9 mouse cellular contexts compared by ENCODE assay signal in the genomic region with DNA sequence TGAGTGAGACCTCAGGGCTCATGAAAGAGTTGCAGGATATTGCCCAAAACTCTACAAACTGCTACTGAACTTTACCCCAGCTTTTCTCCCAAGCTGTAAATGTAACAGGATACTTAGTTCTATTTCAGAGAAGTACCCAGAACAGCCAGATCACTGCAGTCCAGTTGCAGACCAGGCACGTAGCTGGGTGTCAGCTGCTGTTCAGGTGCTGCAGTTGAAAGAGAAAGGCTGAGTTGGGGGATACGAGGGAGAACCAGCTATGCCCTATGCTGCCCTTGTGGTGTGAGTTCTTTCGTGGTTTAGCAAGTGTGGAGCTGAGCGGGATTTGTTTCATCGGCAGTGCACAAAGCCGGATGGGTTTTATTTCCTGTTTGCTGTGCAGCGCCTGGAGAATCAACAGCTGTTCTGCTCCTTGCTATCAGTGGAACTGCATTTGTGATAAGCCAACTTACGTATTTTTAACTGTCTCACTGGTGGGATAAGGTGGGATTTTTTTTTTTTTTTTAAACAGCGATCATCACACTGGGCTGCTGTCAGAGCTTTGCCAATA.
DNase-seq lines count a peak whose midpoint lies in the region; ATAC-seq and TF ChIP-seq lines count a peak whose summit lies in the region.
"Had no signal": no experiment of that assay in that cellular context is flagged by ENCODE, and none has a peak within 500 bp of the region (broad histone marks: within the 10 kb centered on the region; RNA-seq: fewer than 3 reads in every experiment).

No protein-coding gene starts in this region.

- WGBS in midbrain, embryonic 10.5 days, result 81% methylated on average over 9 of the region's 9 CpGs
- 73% methylated on average over 9 of the region's 9 CpGs for WGBS in midbrain, postnatal 0 days
- 51% methylated on average over 9 of the region's 9 CpGs for WGBS in heart, embryonic 14.5 days
- 6% methylated on average over 9 of the region's 9 CpGs for WGBS in liver, embryonic 15.5 days (ENCODE audit: insufficient replicate concordance)

- H3K27me3 ChIP-seq in midbrain, embryonic 10.5 days (ENCODE audit: low read depth, poor library complexity, severe bottlenecking), result no peaks in the 10 kb centered on the region
- no peaks in the 10 kb centered on the region for H3K27me3 ChIP-seq in midbrain, postnatal 0 days (ENCODE audit: insufficient read depth, low read length)
- H3K27me3 ChIP-seq in heart, embryonic 14.5 days (ENCODE audit: control insufficient read depth, insufficient read depth, low read length), result no peaks in the 10 kb centered on the region
- no peaks in the 10 kb centered on the region for H3K27me3 ChIP-seq in liver, embryonic 15.5 days
- H3K27me3 ChIP-seq: neural tube, embryonic 12.5 days had no signal

- ATAC-seq in midbrain, postnatal 0 days (ENCODE audit: low FRiP score), result no peak
- ATAC-seq in heart, embryonic 14.5 days (ENCODE audit: insufficient number of reproducible peaks, insufficient read depth, low FRiP score, low read depth), result no peak
- peak; percentile 16; the same call in 1 of the 2 replicates for ATAC-seq in liver, embryonic 15.5 days (ENCODE audit: insufficient read depth)
- ATAC-seq in frontal cortex, adult (ENCODE audit: low TSS enrichment), result no peak

- H3K4me2 ChIP-seq in midbrain, postnatal 0 days (ENCODE audit: low read depth, low read length, poor library complexity, severe bottlenecking), result no peak overlapping the region
- H3K4me2 ChIP-seq in heart, embryonic 14.5 days (ENCODE audit: low read length), result 0 out of 2 replicates have a peak overlapping the region, but pooled peaks have one; percentile 29
- H3K4me2 ChIP-seq in liver, embryonic 15.5 days, result peak overlapping the region; percentile 58
- H3K4me2 ChIP-seq: neural tube, embryonic 12.5 days had no signal

- H3K4me3 ChIP-seq in midbrain, embryonic 10.5 days, result no peak overlapping the region
- no peak overlapping the region for H3K4me3 ChIP-seq in midbrain, postnatal 0 days (ENCODE audit: low read depth, low read length)
- H3K4me3 ChIP-seq in heart, embryonic 14.5 days (ENCODE audit: control insufficient read depth in 1 of 2, insufficient read depth in 1 of 2, low read depth in 1 of 2, low read length in 2 of 2), result no peak overlapping the region
- peak overlapping the region; percentile 17 for H3K4me3 ChIP-seq in liver, embryonic 15.5 days (replicated peaks)
- H3K4me3 ChIP-seq: neural tube, embryonic 12.5 days had no signal

- H3K9ac ChIP-seq in midbrain, postnatal 0 days (replicated peaks; ENCODE audit: low read length, poor library complexity, severe bottlenecking), result no peak overlapping the region
- 0 out of 2 replicates have a peak overlapping the region, but pooled peaks have one; percentile 34 for H3K9ac ChIP-seq in heart, embryonic 14.5 days (ENCODE audit: low read length)
- H3K9ac ChIP-seq in liver, embryonic 15.5 days, result 0 out of 2 replicates have a peak overlapping the region, but pooled peaks have one; percentile 21
- H3K9ac ChIP-seq: neural tube, embryonic 12.5 days had no signal

- H3K9me3 ChIP-seq in midbrain, embryonic 10.5 days (replicated peaks), result no peaks in the 10 kb centered on the region
- H3K9me3 ChIP-seq in midbrain, postnatal 0 days (ENCODE audit: low read length), result no peaks in the 10 kb centered on the region
- no peaks in the 10 kb centered on the region for H3K9me3 ChIP-seq in heart, embryonic 14.5 days (ENCODE audit: control insufficient read depth, low read length)
- no peaks in the 10 kb centered on the region for H3K9me3 ChIP-seq in liver, embryonic 15.5 days (replicated peaks)
- H3K9me3 ChIP-seq: neural tube, embryonic 12.5 days had no signal

- H3K27ac ChIP-seq in midbrain, embryonic 10.5 days (replicated peaks), result 0 out of 2 replicates have a peak overlapping the region, but pooled peaks have one; percentile 30
- no peak overlapping the region for H3K27ac ChIP-seq in midbrain, postnatal 0 days (ENCODE audit: low read depth, low read length)
- peak overlapping the region in 1 of 2 experiments; percentile 71; a peak in 3 of 4 replicates for H3K27ac ChIP-seq in heart, embryonic 14.5 days (replicated peaks in 1 of 2; ENCODE audit: control insufficient read depth in 1 of 2, insufficient read depth in 1 of 2, low read depth in 2 of 2, low read length in 2 of 2)
- H3K27ac ChIP-seq in liver, embryonic 15.5 days (replicated peaks), result peak overlapping the region; percentile 83
- H3K27ac ChIP-seq: neural tube, embryonic 12.5 days had no signal

- no peaks in the 10 kb centered on the region for H3K36me3 ChIP-seq in midbrain, embryonic 10.5 days
- no peaks in the 10 kb centered on the region for H3K36me3 ChIP-seq in midbrain, postnatal 0 days (ENCODE audit: insufficient read depth, low read length)
- H3K36me3 ChIP-seq in heart, embryonic 14.5 days (ENCODE audit: control insufficient read depth, insufficient read depth, low read length), result no peaks in the 10 kb centered on the region
- no peaks in the 10 kb centered on the region for H3K36me3 ChIP-seq in liver, embryonic 15.5 days (replicated peaks)
- H3K36me3 ChIP-seq: neural tube, embryonic 12.5 days had no signal

- no peak for TF ChIP-seq CTCF in midbrain, postnatal 0 days (IDR thresholded peaks at IDR 0.05)

- no peak for DNase-seq in midbrain, embryonic 10.5 days (ENCODE audit: low spot score)
- DNase-seq in midbrain, postnatal 0 days (ENCODE audit: low spot score), result no peak
- DNase-seq in thymus, postnatal 25 days, result peak; percentile 76
- DNase-seq in gastrocnemius, postnatal 25 days, result no peak
- DNase-seq in neural tube, embryonic 10.5 days (ENCODE audit: extremely low spot score, low spot score), result no peak

- peaks cover 16% of the 10 kb centered on the region; the same call in 1 of the 2 replicates for H3K4me1 ChIP-seq in midbrain, embryonic 10.5 days
- no peaks in the 10 kb centered on the region for H3K4me1 ChIP-seq in midbrain, postnatal 0 days (ENCODE audit: insufficient read depth, low read length)
- peaks cover 40 to 62% of the 10 kb centered on the region in 2 experiments for H3K4me1 ChIP-seq in heart, embryonic 14.5 days (ENCODE audit: control insufficient read depth in 2 of 2, insufficient read depth in 2 of 2, low read length in 2 of 2)
- peaks cover 98% of the 10 kb centered on the region for H3K4me1 ChIP-seq in liver, embryonic 15.5 days (replicated peaks)
- H3K4me1 ChIP-seq: neural tube, embryonic 12.5 days had no signal
